15 mouse cellular contexts compared by ENCODE assay signal in genomic region chr15:85983131-85983530, GRCm38 (mm10). TPM values are rescaled to one million over a fixed set of nuclear protein-coding genes. Genes with fewer than 3 reads are reported as not detected.
A peak's percentile ranks its signal among the peaks of the same experiment; 100 is the strongest.
DNase-seq lines count a peak whose midpoint lies in the region; ATAC-seq lines count a peak whose summit lies in the region.
"Had no signal": no experiment of that assay in that cellular context is flagged by ENCODE, and none has a peak within 500 bp of the region (broad histone marks: within the 10 kb centered on the region; RNA-seq: fewer than 3 reads in every experiment).

No protein-coding gene starts in this region.

- DNase-seq in CD4-positive helper T cell, adult 2 months (ENCODE audit: low read depth, low spot score) = peak; percentile 66
- DNase-seq in CD4-positive, CD25-positive, alpha-beta regulatory T cell, adult 2 months (ENCODE audit: low read depth, low spot score) = peak; percentile 67
- peak; percentile 63 for DNase-seq in thymus, postnatal 14 days
- no peak for DNase-seq in cerebellum, adult 9-10 months
- DNase-seq in gastrocnemius, adult 18-20 months (ENCODE audit: low spot score) = no peak
- no peak for DNase-seq in B cell, adult 2 months
- DNase-seq: cerebellum, adult 2 months; gastrocnemius, postnatal 36 days; kidney, adult 8-10 months; kidney, postnatal 14 days; lung, embryonic 14.5 days; lung, postnatal 4 days had no signal

- ATAC-seq in megakaryocyte-erythroid progenitor cell, adult 5-6 weeks (replicated peaks; ENCODE audit: low FRiP score, low TSS enrichment, poor library complexity, severe bottlenecking) = 0 out of 2 replicates have a peak, but pooled peaks have one; percentile 10
- ATAC-seq: forebrain, embryonic 15.5 days; midbrain, embryonic 13.5 days had no signal

RNA-seq across cellular contexts. Expression of gene Celsr1, which starts 50.4 kb away (rescaled TPM):
- 3.8 and 7.5 TPM in 2 replicates for total RNA-seq in megakaryocyte-erythroid progenitor cell, adult 5-6 weeks (2014; fragmentation: Nextera tagmentation)
- total RNA-seq in megakaryocyte-erythroid progenitor cell, adult 5-6 weeks (2017) = 1.3 and 9.0 TPM in 2 replicates
- total RNA-seq in gastrocnemius, adult 18-20 months (2021) = under 1 TPM; 0.24 to 0.32 TPM

Comparison
In these comparisons a context has a peak if more than half of its experiments do, and no peak if none do; other contexts are left out.
1. DNase-seq: peak in CD4-positive helper T cell, adult 2 months (single experiment), CD4-positive, CD25-positive, alpha-beta regulatory T cell, adult 2 months (single experiment) and thymus, postnatal 14 days (single experiment); none in cerebellum, adult 9-10 months (single experiment), gastrocnemius, adult 18-20 months (single experiment) and B cell, adult 2 months (0 of 2).